Mouse (Mus musculus): ENCODE data around the gene 1700122O11Rik. TPM values are rescaled to one million over a fixed set of nuclear protein-coding genes. Genes with fewer than 3 reads are reported as not detected.
A peak's percentile ranks its signal among the peaks of the same experiment; 100 is the strongest.

The 1700122O11Rik gene
- not detected in 2 replicates for polyA plus RNA-seq (2015; fragmentation: Nextera tagmentation; extraction: Ambion mirVana)

DNA sequence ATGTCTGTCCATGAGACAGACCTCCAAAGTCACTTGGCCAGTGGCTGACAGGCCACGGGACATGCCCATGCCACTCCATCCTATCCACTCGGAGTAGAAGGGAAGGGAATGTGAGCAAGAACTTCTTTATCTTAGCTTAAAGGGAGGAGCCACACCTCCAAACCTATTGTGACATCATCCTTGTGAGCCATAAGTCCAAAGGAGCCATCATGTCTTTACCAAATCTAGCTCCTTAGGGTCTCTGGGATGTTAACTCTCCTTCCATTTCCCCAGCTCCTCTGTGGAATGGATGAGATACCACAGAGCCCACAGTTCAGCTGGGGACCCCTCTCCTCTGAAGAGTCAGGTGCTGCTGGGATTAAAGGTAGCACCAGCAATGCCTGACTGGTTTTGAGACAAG lies at the start of gene 1700122O11Rik:
TSS of gene 1700122O11Rik (minus strand) at position 101 of the 400 bp plus-strand sequence.
- no peak for DNase-seq (ENCODE audit: low spot score)

- no peak for DNase-seq (ENCODE audit: low spot score)
Observed at GRCm38 (mm10) chr17:48080626-48081025, 42.5 kb upstream of the 1700122O11Rik start.

- no peak for DNase-seq (ENCODE audit: low spot score)
Observed at GRCm38 (mm10) chr17:48067729-48068128, 29.6 kb upstream of the 1700122O11Rik start.

DNA sequence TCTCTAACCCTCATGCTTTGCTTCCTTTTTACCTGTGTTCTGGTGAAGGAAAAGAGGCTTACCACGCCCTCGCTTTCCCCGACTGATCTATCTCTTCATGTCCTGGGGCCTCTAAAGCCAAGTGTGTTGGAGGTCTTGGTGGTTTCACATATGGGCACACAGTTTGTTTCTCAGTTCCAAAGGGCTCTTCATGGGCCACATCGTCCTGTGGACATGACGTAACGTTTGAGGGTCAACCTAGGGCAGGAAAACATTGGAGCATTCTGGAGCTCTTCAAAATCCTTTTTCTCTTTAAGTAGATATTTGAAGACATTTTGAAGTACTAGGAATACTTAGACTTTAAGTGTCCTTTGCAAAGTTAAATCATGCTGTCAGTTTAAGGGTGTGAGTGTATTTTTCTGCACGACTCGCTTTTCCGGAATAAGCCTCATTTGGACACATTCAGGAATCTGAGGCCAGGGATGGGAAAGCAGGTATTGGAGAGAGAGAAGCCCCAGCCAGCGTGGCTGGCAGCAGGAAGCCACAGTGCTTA lies 29.1 kb upstream of the 1700122O11Rik start:
- no peak for DNase-seq (ENCODE audit: low spot score)

DNA sequence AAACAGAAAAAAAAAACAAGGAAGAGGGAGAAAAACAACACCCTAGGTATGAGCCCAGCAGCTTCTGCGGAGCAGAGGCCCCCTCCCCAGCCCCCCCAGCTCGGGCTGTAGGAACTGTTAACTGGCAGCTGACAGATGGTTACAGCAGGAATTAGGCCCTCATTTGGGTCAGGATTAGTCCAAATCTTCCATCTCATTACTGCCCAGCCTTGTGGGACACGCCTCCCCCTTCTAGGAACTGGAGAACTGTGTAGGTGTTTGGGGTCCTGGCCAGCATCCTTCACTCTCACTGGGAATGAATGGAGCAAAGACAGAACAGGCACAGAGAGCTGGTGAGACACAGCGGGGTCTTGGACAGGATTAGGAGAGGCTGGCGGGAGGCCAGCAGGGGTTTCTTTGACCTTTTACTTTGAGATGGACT lies 27.0 kb upstream of the 1700122O11Rik start:
- DNase-seq (ENCODE audit: low spot score) = no peak

- DNase-seq (ENCODE audit: low spot score) = no peak
Observed at GRCm38 (mm10) chr17:48064196-48064843, 26.2 kb upstream of the 1700122O11Rik start.

- no peak for DNase-seq (ENCODE audit: low spot score)
Observed at GRCm38 (mm10) chr17:48057382-48057781, 19.3 kb upstream of the 1700122O11Rik start.

- peak; percentile 33 for DNase-seq (ENCODE audit: low spot score)
Observed at GRCm38 (mm10) chr17:48055076-48055816, 17.2 kb upstream of the 1700122O11Rik start.

DNA sequence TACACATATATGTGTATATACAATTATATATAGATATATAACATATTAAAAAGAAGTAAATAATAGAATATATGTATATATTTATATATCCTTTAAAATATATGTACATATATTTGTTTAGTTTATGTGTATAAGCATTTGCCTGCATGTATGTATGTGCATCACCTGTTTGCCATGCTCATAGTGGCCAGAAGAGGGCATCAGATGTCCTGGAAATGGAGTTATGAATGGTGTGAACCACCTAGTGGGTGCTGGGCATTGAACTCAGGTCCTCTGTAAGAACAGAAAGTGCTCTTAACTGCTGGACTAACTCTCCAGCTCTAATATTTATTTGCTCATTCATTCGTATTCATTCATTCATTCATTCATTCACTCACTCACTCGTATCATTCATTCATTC lies 15.6 kb upstream of the 1700122O11Rik start:
- DNase-seq (ENCODE audit: low spot score) = no peak

DNA sequence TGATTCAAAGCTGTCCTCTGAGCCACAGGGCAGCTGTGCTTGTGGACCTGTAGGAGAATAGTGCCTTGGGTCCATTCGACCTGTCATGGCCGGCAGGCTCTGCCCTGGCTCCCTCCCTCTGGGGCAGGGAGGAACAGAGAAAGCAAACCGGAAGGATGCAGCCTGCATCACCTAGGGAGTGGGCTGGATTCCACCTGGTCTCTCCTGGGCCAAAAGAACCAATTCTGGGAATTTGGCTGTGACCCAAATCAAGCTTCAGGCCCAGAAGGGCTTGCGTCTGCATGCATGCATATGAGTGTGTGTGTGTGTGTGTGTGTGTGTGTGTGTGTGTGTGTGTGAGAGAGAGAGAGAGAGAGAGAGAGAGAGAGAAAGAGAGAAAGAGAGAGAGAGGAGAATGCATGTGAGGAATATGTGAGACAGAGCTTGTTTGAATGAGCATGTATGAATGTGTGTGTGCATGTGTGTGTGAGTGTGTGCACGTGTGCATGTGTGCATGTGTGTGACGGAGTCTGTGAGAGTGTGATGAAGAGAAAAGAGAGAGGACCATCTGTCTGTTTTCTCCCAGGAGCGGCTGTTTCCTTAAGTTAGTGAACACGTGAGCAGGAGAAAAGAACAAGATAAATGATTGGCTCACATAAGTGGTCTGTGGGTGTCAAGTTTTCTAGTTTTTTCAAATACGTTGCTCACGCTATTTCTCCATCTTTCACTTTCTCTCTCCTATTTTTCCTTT lies 14.4 kb upstream of the 1700122O11Rik start:
- no peak for DNase-seq (ENCODE audit: low spot score)

DNA sequence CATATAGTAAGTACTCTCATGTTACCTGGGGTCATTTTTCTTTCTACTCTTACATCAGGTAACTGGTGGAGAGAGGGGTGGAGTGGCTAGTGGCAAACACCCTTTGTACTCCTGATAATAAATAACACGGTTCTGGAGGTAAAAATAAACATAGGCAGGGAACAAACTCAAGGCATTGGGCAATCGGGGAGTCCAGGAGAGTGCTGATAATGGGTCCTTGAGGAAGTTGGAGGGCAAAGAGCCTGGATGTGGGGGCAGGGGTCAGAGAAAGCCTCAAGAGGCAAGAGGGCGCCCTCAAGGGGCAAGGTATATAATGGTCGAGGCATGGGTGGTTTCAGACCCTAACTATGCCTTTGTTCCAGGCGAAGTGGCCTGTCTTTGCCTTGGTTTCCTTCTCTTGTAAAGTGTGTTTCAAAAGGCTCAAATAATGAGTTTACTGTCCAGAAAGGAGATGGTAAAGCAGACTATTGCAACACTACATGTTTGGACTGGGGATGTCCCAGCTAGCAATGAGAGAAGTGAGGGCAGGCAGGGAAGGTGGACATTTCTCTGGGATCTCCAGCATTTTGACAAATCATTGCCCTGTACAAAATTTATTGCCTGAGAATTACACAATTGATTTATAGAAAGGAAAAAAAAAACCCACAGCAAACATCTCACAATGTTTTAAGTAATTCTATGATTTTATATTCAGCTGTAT lies 13.7 kb upstream of the 1700122O11Rik start:
- no peak for DNase-seq (ENCODE audit: low spot score)

- DNase-seq (ENCODE audit: low spot score) = peak; percentile 87
Observed at GRCm38 (mm10) chr17:48045631-48046030, 7.5 kb upstream of the 1700122O11Rik start.

GRCm38 (mm10) chr17:48043154-48043880 lies 5.2 kb upstream of the 1700122O11Rik start:
- DNase-seq (ENCODE audit: low spot score) = no peak

GRCm38 (mm10) chr17:48041351-48042287 lies 3.5 kb upstream of the 1700122O11Rik start:
- peak; percentile 76 for DNase-seq (ENCODE audit: low spot score)

GRCm38 (mm10) chr17:48039232-48039866 lies 1.3 kb upstream of the 1700122O11Rik start:
- DNase-seq (ENCODE audit: low spot score) = peak; percentile 73

GRCm38 (mm10) chr17:48036921-48037320 lies 1.2 kb downstream of the 1700122O11Rik start:
- DNase-seq (ENCODE audit: low spot score) = peak; percentile 56

GRCm38 (mm10) chr17:48031521-48032430 lies 6.3 kb downstream of the 1700122O11Rik start:
- peak; percentile 56 for DNase-seq (ENCODE audit: low spot score)

- no peak for DNase-seq (ENCODE audit: low spot score)
Observed at GRCm38 (mm10) chr17:48029241-48029640, 8.9 kb downstream of the 1700122O11Rik start.
